Mouse (Mus musculus) layer of hippocampus, adult 2 months (tissue): ENCODE data around the gene Gm45713. TPM values are rescaled to one million over a fixed set of nuclear protein-coding genes. Genes with fewer than 3 reads are reported as not detected.
"Not testable (repeated sequence)": the region's sequence is repeated elsewhere in the genome, so short reads cannot be mapped to it uniquely, and the experiment has no call there.

Experiments used
- DNase-seq, 2 experiments: peaks; one replicate each; pipeline ENCODE4 v3.0.0; 2022; ENCODE audit warnings: low spot score in 2 of 2
- H3K27ac ChIP-seq: fragments of 200-600 bp; 2 replicates; pipeline ENCODE4 v1.8.1; 2022
- H3K4me3 ChIP-seq: fragments of 200-600 bp; 2 replicates; pipeline ENCODE4 v1.8.1; 2022; ENCODE audit warnings: mild to moderate bottlenecking
- CTCF ChIP-seq: fragments of 200-600 bp; conservative IDR thresholded peaks from 2 replicates; pipeline ENCODE4 v1.8.1; 2022; ENCODE audit warnings: antibody characterized with exemption, mild to moderate bottlenecking, moderate library complexity
- total RNA-seq, 2 experiments: library from RNA; stranded (reverse); gene quantifications; 2 replicates each; pipeline ENCODE4 v1.2.3; 2021

The Gm45713 gene
- total RNA-seq, 2 experiments from 2014 or later, result not detected

- no peak for TF ChIP-seq CTCF
- H3K4me3 ChIP-seq, result no peak overlapping the region
- no peak overlapping the region for H3K27ac ChIP-seq
- no peak for DNase-seq
Observed at GRCm38 (mm10) chr7:45131850-45132249, 4.2 kb downstream of the Gm45713 start.

- TF ChIP-seq CTCF, result no peak
- DNase-seq, result no peak
- H3K4me3 ChIP-seq, result peak overlapping the region; percentile 62; the same call in 1 of the 2 replicates
- H3K27ac ChIP-seq, result peak overlapping the region; percentile 94
Observed at GRCm38 (mm10) chr7:45129776-45130512, 6.1 kb downstream of the Gm45713 start.

GRCm38 (mm10) chr7:45129318-45129717 is 6.7 kb downstream of the Gm45713 start:
- no peak for TF ChIP-seq CTCF
- no peak for DNase-seq
- Histone ChIP-seq H3K4me3 (peak overlapping the region; percentile 62), H3K27ac (peak overlapping the region; percentile 94)

GRCm38 (mm10) chr7:45128624-45129246 is 7.3 kb downstream of the Gm45713 start, which contains the start of gene Rpl13a:
TSS of gene Rpl13a (minus strand) at chr7:45128761.
- DNase-seq, result peak; percentile 98 to 99
- peak within 1 kb of the TSS; percentile 99 for H3K27ac ChIP-seq
- peak; percentile 85 for TF ChIP-seq CTCF
- peak within 1 kb of the TSS; percentile 98 for H3K4me3 ChIP-seq

GRCm38 (mm10) chr7:45127700-45128224 is 8.3 kb downstream of the Gm45713 start:
- Histone ChIP-seq H3K4me3 (peak overlapping the region; percentile 98), H3K27ac (peak overlapping the region; percentile 99)
- no peak for TF ChIP-seq CTCF
- DNase-seq, result no peak

GRCm38 (mm10) chr7:45126844-45127699 is 9.0 kb downstream of the Gm45713 start:
- Histone ChIP-seq H3K4me3 (peak overlapping the region; percentile 98), H3K27ac (peak overlapping the region; percentile 99)
- DNase-seq, result no peak
- peak; percentile 61 for TF ChIP-seq CTCF

- no peak for DNase-seq
- TF ChIP-seq CTCF, result no peak
- H3K27ac ChIP-seq, result peak overlapping the region; percentile 99; the same call in 1 of the 2 replicates
- H3K4me3 ChIP-seq, result no peak overlapping the region
Observed at GRCm38 (mm10) chr7:45126147-45126843, 9.7 kb downstream of the Gm45713 start.

GRCm38 (mm10) chr7:45125649-45126048 is 10.4 kb downstream of the Gm45713 start:
- H3K27ac ChIP-seq, result 0 out of 2 replicates have a peak overlapping the region, but pooled peaks have one; percentile 79
- not testable (repeated sequence) for H3K4me3 ChIP-seq, DNase-seq

GRCm38 (mm10) chr7:45125144-45125600 is 10.9 kb downstream of the Gm45713 start:
- no peak for DNase-seq
- TF ChIP-seq CTCF, result no peak; the same call in 1 of the 2 replicates
- peak overlapping the region; percentile 79; the same call in 1 of the 2 replicates for H3K27ac ChIP-seq
- H3K4me3 ChIP-seq, result no peak overlapping the region; the same call in 1 of the 2 replicates

GRCm38 (mm10) chr7:45124224-45125143 is 11.5 kb downstream of the Gm45713 start, which contains the start of gene Rps11:
TSS of gene Rps11 (minus strand) at chr7:45124439.
- peak; percentile 68; the same call in 1 of the 2 replicates for TF ChIP-seq CTCF
- DNase-seq, result peak; percentile 99 to 100
- Histone ChIP-seq H3K4me3 (peak within 1 kb of the TSS; percentile 93), H3K27ac (peak within 1 kb of the TSS; percentile 93)

- DNase-seq, result no peak
- TF ChIP-seq CTCF, result no peak
- peak overlapping the region; percentile 93; the same call in 1 of the 2 replicates for H3K27ac ChIP-seq
Observed at GRCm38 (mm10) chr7:45123186-45123570, 12.9 kb downstream of the Gm45713 start.

More at GRCm38 (mm10) chr7:45123186-45123570, 12.9 kb downstream of the Gm45713 start:
- H3K4me3 ChIP-seq, result peak overlapping the region; percentile 93
